In the genomic region with DNA sequence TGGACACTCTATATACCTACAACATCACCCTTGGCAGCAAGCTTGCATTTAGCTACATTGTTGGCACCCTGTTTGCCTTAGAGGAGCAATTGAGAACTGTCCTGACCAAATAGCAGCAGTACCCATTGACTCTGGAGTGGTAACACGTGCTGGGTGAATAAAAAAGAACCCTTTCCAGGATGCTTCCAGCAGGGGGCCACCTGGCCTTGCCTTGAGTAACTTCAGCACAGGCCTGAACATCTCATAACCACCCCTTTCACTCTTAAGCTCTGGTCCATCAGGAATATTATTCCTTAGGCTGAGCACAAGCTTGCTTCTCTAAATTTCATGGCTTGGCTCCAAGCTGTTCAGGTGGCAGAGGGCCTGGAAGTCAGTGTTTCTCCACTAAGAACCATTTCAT, we compare ENCODE assay signal across 8 mouse cellular contexts. TPM values are rescaled to one million over a fixed set of nuclear protein-coding genes. Genes with fewer than 3 reads are reported as not detected.
DNase-seq lines count a peak whose midpoint lies in the region; ATAC-seq and TF ChIP-seq lines count a peak whose summit lies in the region.

No protein-coding gene starts in this region.

- 0 out of 2 replicates have a peak, but pooled peaks cover 3% of the 10 kb centered on the region for H3K4me1 ChIP-seq in kidney, embryonic 15.5 days
- H3K4me1 ChIP-seq in liver, adult 2 months (ENCODE audit: control insufficient read depth, insufficient read depth, low read length): no peaks in the 10 kb centered on the region
- no peaks in the 10 kb centered on the region for H3K4me1 ChIP-seq in neural tube, embryonic 11.5 days (ENCODE audit: control insufficient read depth, insufficient read depth, low read length)

- H3K79me2 ChIP-seq in liver, adult 2 months (ENCODE audit: control insufficient read depth, insufficient read depth, low read length): no peaks in the 10 kb centered on the region

- peaks cover 20% of the 10 kb centered on the region for H3K36me3 ChIP-seq in kidney, embryonic 15.5 days
- no peaks in the 10 kb centered on the region for H3K36me3 ChIP-seq in liver, adult 2 months (ENCODE audit: control insufficient read depth, insufficient read depth, low read length)
- no peaks in the 10 kb centered on the region for H3K36me3 ChIP-seq in neural tube, embryonic 11.5 days (ENCODE audit: control insufficient read depth, insufficient read depth, low read length)

- DNase-seq in urinary bladder, adult 18-20 months (ENCODE audit: low spot score in 2 of 2): peak; percentile 6 to 12
- DNase-seq in urinary bladder, postnatal 10 days (ENCODE audit: low spot score): no peak
- DNase-seq in cerebellum, postnatal 25 days: peak; percentile 69 to 77
- peak; percentile 20 for DNase-seq in gastrocnemius, postnatal 14 days
- peak; percentile 47 for DNase-seq in liver, adult 2 months (ENCODE audit: extremely low read depth, low read depth, low spot score)
- DNase-seq in neural tube, embryonic 11.5 days (ENCODE audit: low spot score): peak; percentile 56
- peak; percentile 5 to 7 for DNase-seq in thymus, adult 18-20 months

- no peak overlapping the region for H3K9ac ChIP-seq in kidney, embryonic 15.5 days
- no peak overlapping the region for H3K9ac ChIP-seq in liver, adult 2 months (ENCODE audit: low read depth, low read length)
- no peak overlapping the region for H3K9ac ChIP-seq in neural tube, embryonic 11.5 days (ENCODE audit: low read length)

- TF ChIP-seq POLR2A in liver, adult 2 months (IDR thresholded peaks at IDR 0.05; ENCODE audit: extremely low read depth, insufficient read depth, low read length): no peak

- H3K27me3 ChIP-seq in kidney, embryonic 15.5 days: no peaks in the 10 kb centered on the region
- H3K27me3 ChIP-seq in liver, adult 2 months (ENCODE audit: control insufficient read depth, insufficient read depth, low read length): no peaks in the 10 kb centered on the region
- H3K27me3 ChIP-seq in neural tube, embryonic 11.5 days (ENCODE audit: control insufficient read depth, insufficient read depth, low read length): no peaks in the 10 kb centered on the region

- 26% methylated on average over 1 of the region's 1 CpGs for WGBS in kidney, embryonic 15.5 days
- WGBS in liver, adult 2 months: 9% methylated on average over 1 of the region's 1 CpGs
- 24% methylated on average over 1 of the region's 1 CpGs for WGBS in neural tube, embryonic 11.5 days

- intact Hi-C loops in gastrocnemius, postnatal 14 days (cut with DNase I; ENCODE audit: low total_unique reads): loop anchor here (10.0 kb wide), 2 partner anchors 281 to 361 kb away; no protein-coding TSS in a partner anchor

- peak; percentile 76 for ATAC-seq in kidney, embryonic 15.5 days (replicated peaks; ENCODE audit: low FRiP score)
- peak; percentile 59; the same call in 1 of the 2 replicates for ATAC-seq in neural tube, embryonic 11.5 days (ENCODE audit: insufficient read depth, low FRiP score, low TSS enrichment)

- no peak overlapping the region for H3K4me2 ChIP-seq in kidney, embryonic 15.5 days
- no peak overlapping the region for H3K4me2 ChIP-seq in neural tube, embryonic 11.5 days (ENCODE audit: low read depth)

- no peaks in the 10 kb centered on the region for H3K9me3 ChIP-seq in kidney, embryonic 15.5 days (replicated peaks)
- H3K9me3 ChIP-seq in neural tube, embryonic 11.5 days (ENCODE audit: control insufficient read depth, low read length): no peaks in the 10 kb centered on the region

- H3K27ac ChIP-seq in kidney, embryonic 15.5 days: no peak overlapping the region
- H3K27ac ChIP-seq in liver, adult 2 months (replicated peaks; ENCODE audit: insufficient read depth, low read depth, low read length): no peak overlapping the region
- no peak overlapping the region for H3K27ac ChIP-seq in neural tube, embryonic 11.5 days (ENCODE audit: low read depth, low read length)

- TF ChIP-seq CTCF in liver, adult 2 months (IDR thresholded peaks at IDR 0.05; ENCODE audit: low read depth, low read length): peak; percentile 62

- no peak overlapping the region for H3K4me3 ChIP-seq in kidney, embryonic 15.5 days (replicated peaks)
- H3K4me3 ChIP-seq in liver, adult 2 months (ENCODE audit: insufficient read depth, low read depth, low read length): no peak overlapping the region
- H3K4me3 ChIP-seq in neural tube, embryonic 11.5 days (ENCODE audit: low read depth, low read length): no peak overlapping the region

RNA-seq across cellular contexts. Expression of a gene that starts 30.5 kb away (rescaled TPM):
- total RNA-seq in gastrocnemius, postnatal 14 days (2021): 1 to 10 TPM; 5.7 to 6.7 TPM
- polyA plus RNA-seq in kidney, embryonic 15.5 days (2015; fragmentation: Nextera tagmentation; extraction: Ambion mirVana): 37.2 and 37.9 TPM in 2 replicates
- total RNA-seq in liver, adult 2 months (2014; rRNA removed): 6.1 and 7.0 TPM in 2 replicates
- 3.9 and 5.3 TPM in 2 replicates for polyA plus RNA-seq in liver, adult 2 months (2012; rRNA removed)
- 50.3 and 53.1 TPM in 2 replicates for polyA plus RNA-seq in neural tube, embryonic 11.5 days (2014; fragmentation: Nextera tagmentation; extraction: Ambion mirVana)

RNA-seq across cellular contexts. Expression of a gene that starts 39.8 kb away (rescaled TPM):
- total RNA-seq in gastrocnemius, postnatal 14 days (2021): 10 to 100 TPM; 11.8 to 12.5 TPM
- 17.0 and 17.3 TPM in 2 replicates for polyA plus RNA-seq in kidney, embryonic 15.5 days (2015; fragmentation: Nextera tagmentation; extraction: Ambion mirVana)
- 122 and 144 TPM in 2 replicates for total RNA-seq in liver, adult 2 months (2014; rRNA removed)
- polyA plus RNA-seq in liver, adult 2 months (2012; rRNA removed): 187 and 252 TPM in 2 replicates
- polyA plus RNA-seq in neural tube, embryonic 11.5 days (2014; fragmentation: Nextera tagmentation; extraction: Ambion mirVana): 5.3 and 5.6 TPM in 2 replicates

Comparison
In these comparisons a context has a peak if more than half of its experiments do, and no peak if none do; other contexts are left out.
1. RNA of a gene that starts 39.8 kb away (polyA plus RNA-seq): 187 to 252 TPM in liver, adult 2 months; 17.0 to 17.3 TPM in kidney, embryonic 15.5 days and 5.3 to 5.6 TPM in neural tube, embryonic 11.5 days; every median in the first group is over 10 times any median in the second.